Mouse (Mus musculus) embryonic facial prominence, embryonic 10.5 days (tissue): ENCODE data around the gene Cfd. TPM values are rescaled to one million over a fixed set of nuclear protein-coding genes. Genes with fewer than 3 reads are reported as not detected.
A peak's percentile ranks its signal among the peaks of the same experiment; 100 is the strongest.

Experiments
- DNase-seq: peaks from one replicate; pipeline ENCODE4 v3.0.0-alpha.2; 2017; ENCODE audit warnings: low spot score
- H3K27ac ChIP-seq: fragments of 300-500 bp; sonication (generic); replicated peaks from 2 replicates; pipeline ENCODE4 v1.5.1; 2016; ENCODE audit warnings: mild to moderate bottlenecking
- H3K27me3 ChIP-seq: fragments of 300-500 bp; sonication (generic); replicated peaks from 2 replicates; pipeline ENCODE4 v1.6.1; 2016; ENCODE audit warnings: low read depth, mild to moderate bottlenecking; ENCODE audit not compliant: poor library complexity, severe bottlenecking
- H3K36me3 ChIP-seq: fragments of 300-500 bp; sonication (generic); replicated peaks from 2 replicates; pipeline ENCODE4 v1.6.1; 2016; ENCODE audit warnings: mild to moderate bottlenecking, moderate library complexity
- H3K4me1 ChIP-seq: fragments of 300-500 bp; sonication (generic); 2 replicates; pipeline ENCODE4 v1.6.1; 2016
- H3K4me3 ChIP-seq: fragments of 300-500 bp; sonication (generic); 2 replicates; pipeline ENCODE4 v1.5.1; 2016; ENCODE audit warnings: mild to moderate bottlenecking, moderate library complexity
- H3K9me3 ChIP-seq: fragments of 300-500 bp; sonication (generic); 2 replicates; pipeline ENCODE4 v1.6.1; 2016; ENCODE audit warnings: mild to moderate bottlenecking
- WGBS: fragments of 180-500 bp; shearing (Covaris S2); methylation state at CpG from one replicate; pipeline ENCODE4 v1.1.7; 2016; 5-methylcytosine and 5-hydroxymethylcytosine counted together
- polyA plus RNA-seq: library from polyadenylated mRNA; unstranded; fragments of >200 nt; fragmentation: Nextera tagmentation; extraction: Ambion mirVana; gene quantifications from 2 replicates; pipeline ENCODE4 v1.2.1, GENCODE M21; 2016

Cfd gene
- polyA plus RNA-seq, 1 experiment from 2014 or later: not detected

DNA sequence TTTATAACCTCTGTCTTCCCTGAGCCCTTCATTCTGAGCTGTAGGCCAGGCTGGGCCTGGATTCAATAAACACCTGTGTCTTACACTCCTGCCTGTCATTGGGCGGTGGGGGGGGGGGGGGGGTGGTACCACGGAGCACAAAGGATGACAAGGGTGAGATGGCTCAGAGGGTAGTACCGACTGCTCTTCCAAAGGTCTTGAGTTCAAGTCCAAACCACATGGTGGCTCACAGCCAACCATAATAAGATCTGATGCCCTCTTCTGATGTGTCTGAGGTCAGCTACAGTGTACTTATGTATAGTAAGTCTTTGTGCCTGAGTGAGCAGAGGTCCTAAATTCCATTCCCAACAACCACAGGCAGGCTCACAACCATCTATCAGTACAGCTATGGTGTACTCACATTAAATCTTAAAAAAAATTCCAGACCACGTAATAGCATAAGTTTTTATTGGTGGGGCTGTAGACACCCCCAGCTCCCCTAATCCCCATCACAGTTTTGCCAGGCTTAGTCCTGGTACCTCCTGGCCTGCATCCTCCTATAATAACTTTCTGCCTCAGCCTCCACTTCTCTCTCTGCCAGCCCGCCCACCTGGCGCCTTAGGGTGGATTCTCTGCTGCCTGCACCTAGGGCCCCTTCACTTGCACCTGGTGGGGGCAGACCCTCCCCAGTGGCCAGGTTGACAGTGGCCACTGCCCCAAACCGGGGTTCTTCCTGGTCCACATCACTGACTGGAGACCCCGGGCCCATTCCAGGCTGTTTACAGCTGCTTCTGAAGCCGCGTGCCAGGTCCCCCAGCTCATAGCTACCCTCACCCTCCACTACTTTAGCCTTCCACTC is 26.1 kb upstream of the Cfd start:
- peaks cover 95% of the 10 kb centered on the region for H3K36me3 ChIP-seq
- no peaks in the 10 kb centered on the region for H3K27me3 ChIP-seq
- peak overlapping the region; percentile 21; the same call in 1 of the 2 replicates for H3K4me3 ChIP-seq
- no peak overlapping the region for H3K27ac ChIP-seq
- peak; percentile 53 for DNase-seq
- peaks cover 25% of the 10 kb centered on the region; the same call in 1 of the 2 replicates for H3K4me1 ChIP-seq
- WGBS: 59% methylated on average over 10 of the region's 10 CpGs
- no peaks in the 10 kb centered on the region for H3K9me3 ChIP-seq

DNA sequence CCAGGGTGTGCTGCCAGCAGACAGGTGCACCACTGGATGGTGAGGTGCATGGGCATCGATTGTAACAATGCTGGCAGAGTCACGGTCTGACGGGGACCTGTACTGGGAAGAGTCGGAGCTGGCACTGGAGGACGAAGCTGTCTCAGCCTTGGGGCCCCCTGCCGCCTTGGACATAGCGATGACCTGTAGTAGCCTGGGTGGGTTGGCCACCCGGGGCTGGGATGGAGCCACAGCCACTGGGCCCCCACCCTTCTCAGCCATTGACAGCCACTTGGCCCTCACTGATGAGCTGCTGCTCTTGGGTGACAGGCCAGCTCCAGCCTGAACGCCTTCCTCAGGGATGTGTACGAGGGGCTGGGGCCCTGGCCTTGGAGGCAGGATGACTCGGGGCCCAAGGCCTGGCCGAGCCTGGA is 25.5 kb upstream of the Cfd start:
- Histone ChIP-seq H3K4me1 (peaks cover 25% of the 10 kb centered on the region; the same call in 1 of the 2 replicates), H3K9me3 (no peaks in the 10 kb centered on the region), H3K27ac (no peak overlapping the region), H3K36me3 (peaks cover 95% of the 10 kb centered on the region), H3K27me3 (no peaks in the 10 kb centered on the region), H3K4me3 (peak overlapping the region; percentile 25; the same call in 1 of the 2 replicates)
- 71% methylated on average over 12 of the region's 12 CpGs for WGBS
- no peak for DNase-seq

DNA sequence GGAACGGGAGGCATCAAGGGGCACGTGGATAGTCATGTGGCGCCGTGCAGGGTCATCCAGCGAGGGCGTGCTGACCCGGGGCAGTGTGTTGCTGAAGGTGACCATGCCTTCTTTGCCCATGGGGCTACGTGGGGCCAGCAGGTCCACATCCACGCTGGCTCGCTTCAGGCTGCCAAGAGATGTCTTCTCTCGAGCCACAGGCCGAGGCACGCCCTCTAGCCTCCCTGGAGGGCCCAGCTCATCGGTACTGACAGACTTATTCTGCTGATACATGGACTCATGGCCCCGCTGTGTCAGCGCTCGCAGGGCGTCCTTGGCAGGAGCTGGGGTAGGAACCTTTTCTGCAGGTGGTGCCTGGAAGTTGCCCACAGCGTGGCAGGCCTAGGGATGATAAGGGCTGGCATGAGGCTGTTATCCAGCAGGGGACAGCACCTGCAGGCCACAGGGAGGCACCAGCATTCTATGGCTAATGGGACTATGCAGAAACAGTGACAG is 24.8 kb upstream of the Cfd start:
- peak overlapping the region; percentile 25 for H3K4me3 ChIP-seq
- 78% methylated on average over 19 of the region's 19 CpGs for WGBS
- peaks cover 94% of the 10 kb centered on the region for H3K36me3 ChIP-seq
- 0 out of 2 replicates have a peak, but pooled peaks cover 20% of the 10 kb centered on the region for H3K4me1 ChIP-seq
- H3K27me3 ChIP-seq: no peaks in the 10 kb centered on the region
- DNase-seq: no peak
- no peaks in the 10 kb centered on the region for H3K9me3 ChIP-seq
- H3K27ac ChIP-seq: no peak overlapping the region

DNA sequence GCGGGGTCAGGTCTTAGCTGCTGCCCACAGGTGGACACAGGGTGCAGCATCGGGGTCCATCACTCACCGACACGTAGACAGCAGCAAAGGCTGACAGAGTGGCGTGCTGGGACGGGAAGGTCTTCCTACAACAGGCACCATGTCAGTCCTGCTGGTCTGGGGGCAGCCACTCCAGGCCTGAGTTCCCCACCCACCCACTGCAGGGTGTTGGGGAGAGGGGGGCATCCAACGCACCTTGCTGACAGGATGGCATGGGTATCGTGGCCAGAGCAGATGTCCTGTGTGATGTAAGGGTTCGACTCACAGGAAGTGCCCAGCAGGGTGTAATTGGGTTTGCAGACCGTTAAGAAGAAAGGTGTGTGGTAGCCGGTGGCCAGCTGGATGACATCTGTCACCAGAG is 24.1 kb upstream of the Cfd start:
- DNase-seq: no peak
- WGBS: 85% methylated on average over 11 of the region's 11 CpGs
- H3K27me3 ChIP-seq: no peaks in the 10 kb centered on the region
- no peak overlapping the region for H3K27ac ChIP-seq
- peak overlapping the region; percentile 25; the same call in 1 of the 2 replicates for H3K4me3 ChIP-seq
- peaks cover 94% of the 10 kb centered on the region for H3K36me3 ChIP-seq
- 0 out of 2 replicates have a peak, but pooled peaks cover 20% of the 10 kb centered on the region for H3K4me1 ChIP-seq
- no peaks in the 10 kb centered on the region for H3K9me3 ChIP-seq

DNA sequence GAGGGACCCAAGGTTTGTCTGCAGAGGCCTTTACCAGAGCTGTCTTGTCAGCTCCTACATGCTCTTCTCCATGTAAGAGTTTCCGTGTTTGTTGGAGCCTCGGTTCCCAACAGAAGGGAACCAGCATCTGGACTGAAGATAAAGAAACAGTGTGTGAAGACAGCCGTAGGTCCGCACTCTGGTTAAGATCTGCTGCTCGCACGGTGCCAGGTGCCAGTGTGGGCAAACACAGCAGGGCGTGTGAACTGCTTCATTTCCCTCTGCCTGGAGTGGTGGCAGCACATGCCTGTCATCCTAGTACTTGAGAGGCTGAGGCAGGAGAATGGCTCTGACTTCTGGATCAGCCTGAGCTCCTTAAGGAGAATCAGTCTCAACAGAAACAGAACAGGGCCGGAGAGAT is 18.8 kb upstream of the Cfd start:
- no peak for DNase-seq
- H3K4me1 ChIP-seq: peaks cover 41% of the 10 kb centered on the region
- peaks cover 55% of the 10 kb centered on the region for H3K36me3 ChIP-seq
- H3K4me3 ChIP-seq: peak overlapping the region; percentile 91
- no peak overlapping the region for H3K27ac ChIP-seq
- H3K27me3 ChIP-seq: no peaks in the 10 kb centered on the region
- 94% methylated on average over 8 of the region's 8 CpGs for WGBS
- no peaks in the 10 kb centered on the region for H3K9me3 ChIP-seq

DNA sequence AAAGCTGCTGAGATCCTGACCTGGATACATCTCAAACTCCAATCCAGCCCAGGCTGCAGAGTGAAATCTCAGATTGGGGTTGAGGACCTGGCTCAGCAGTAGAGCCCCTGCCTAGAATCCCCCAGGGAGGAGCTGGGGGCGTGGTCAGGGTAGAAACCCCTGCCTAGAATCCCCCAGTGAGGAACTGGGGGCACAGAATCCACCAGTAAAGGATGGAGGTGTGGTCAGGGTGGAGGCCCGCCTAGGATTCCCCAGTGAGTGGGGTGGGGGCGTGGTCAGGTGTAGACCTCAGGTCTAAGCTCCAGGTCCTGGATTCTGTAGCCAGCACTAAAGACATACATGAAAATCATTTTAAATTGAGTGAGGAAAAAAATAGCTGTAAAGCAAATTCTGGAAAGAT is 17.8 kb upstream of the Cfd start:
- Histone ChIP-seq H3K9me3 (no peaks in the 10 kb centered on the region), H3K27ac (peak overlapping the region; percentile 98), H3K4me3 (peak overlapping the region; percentile 91), H3K36me3 (peaks cover 46% of the 10 kb centered on the region), H3K27me3 (no peaks in the 10 kb centered on the region), H3K4me1 (peaks cover 46% of the 10 kb centered on the region)
- WGBS: 46% methylated on average over 3 of the region's 3 CpGs
- peak; percentile 43 for DNase-seq

DNA sequence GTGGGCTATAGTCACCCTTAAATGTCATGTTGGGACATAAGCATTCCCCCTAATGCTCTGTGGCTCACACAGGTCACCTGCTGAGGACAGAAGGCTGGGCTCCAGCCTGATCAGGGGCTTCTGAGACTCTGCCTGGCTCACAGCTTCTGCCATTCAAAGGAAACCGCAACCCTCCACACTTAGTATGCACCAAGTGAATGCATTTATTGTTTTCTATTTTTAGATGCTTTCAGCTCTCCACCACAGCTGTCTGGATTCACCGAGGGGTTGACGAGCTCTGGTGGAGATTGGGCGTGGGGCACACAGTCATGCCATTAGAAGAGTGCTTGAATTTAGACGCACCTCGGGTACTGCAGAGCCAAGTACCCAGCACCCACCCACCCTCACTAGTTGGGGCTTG is 17.3 kb upstream of the Cfd start:
- Histone ChIP-seq H3K4me3 (peak overlapping the region; percentile 91), H3K36me3 (peaks cover 44% of the 10 kb centered on the region), H3K9me3 (no peaks in the 10 kb centered on the region), H3K27me3 (0 out of 2 replicates have a peak, but pooled peaks cover under 1% of the 10 kb centered on the region), H3K4me1 (peaks cover 48% of the 10 kb centered on the region), H3K27ac (peak overlapping the region; percentile 98)
- no peak for DNase-seq
- WGBS: 15% methylated on average over 6 of the region's 6 CpGs

DNA sequence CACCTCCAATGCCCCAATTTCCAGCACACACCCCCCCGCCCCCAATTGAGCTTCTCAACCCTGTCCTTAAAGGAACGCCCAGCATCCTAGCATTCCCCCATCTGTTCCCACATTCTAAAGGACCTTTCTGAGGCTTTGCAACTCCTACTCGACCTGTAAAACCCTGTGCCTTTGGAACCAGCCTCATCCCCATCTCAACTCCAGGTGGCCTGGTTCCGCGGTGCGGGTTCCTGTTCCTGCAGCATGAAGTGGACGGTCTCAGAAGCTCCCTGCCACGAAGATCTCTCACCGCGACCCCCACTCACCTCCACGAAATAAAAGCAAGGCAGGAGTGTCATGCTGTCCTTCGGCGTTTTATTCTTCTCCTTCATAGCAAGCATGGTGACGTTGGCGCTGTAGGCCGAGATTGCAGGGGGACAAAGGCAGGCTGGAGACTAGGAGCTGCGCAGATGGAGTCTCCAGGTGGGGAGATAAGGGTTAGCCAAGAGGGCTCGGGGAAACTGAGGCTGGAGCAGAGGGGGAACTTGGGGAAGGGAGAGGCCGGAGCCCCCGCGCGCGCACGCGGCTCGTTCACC is 16.9 kb upstream of the Cfd start:
- Histone ChIP-seq H3K4me3 (peak overlapping the region; percentile 91), H3K9me3 (no peaks in the 10 kb centered on the region), H3K36me3 (peaks cover 40% of the 10 kb centered on the region), H3K27ac (peak overlapping the region; percentile 98), H3K27me3 (0 out of 2 replicates have a peak, but pooled peaks cover 4% of the 10 kb centered on the region), H3K4me1 (peaks cover 48% of the 10 kb centered on the region)
- DNase-seq: no peak
- 2% methylated on average over 26 of the region's 26 CpGs for WGBS

DNA sequence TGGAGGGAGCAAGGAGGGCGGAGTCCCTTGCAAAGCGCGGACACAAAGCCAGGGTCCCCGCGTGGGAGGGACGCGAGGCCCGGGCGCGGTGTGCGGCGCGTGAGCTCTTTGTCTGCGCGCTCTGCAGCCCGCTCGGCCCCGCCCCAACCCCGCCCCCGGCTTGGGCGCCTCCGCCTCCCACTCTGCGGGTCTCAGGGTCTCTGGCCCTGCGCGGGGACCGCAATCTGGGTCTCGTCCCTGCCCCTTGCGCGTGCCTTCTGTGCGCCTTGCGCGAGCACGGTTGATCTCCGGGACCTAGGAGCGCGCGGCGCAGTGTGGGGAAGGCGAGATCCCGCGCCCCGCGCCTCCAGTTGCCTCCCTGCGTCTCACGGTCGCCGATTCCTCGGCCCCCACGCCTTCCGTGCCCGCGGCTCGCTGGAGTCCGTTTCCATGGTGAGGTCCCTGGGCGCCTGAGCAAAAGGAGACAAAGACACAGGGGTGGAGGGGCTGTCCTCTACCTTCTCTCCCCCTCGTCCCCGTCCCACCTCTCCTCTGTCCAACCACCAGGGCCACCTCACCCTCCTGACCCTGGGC is 16.3 kb upstream of the Cfd start, which contains the start of the genes Prtn3 and Plppr3:
Prtn3 (plus strand) TSS at position 187 of the 573 bp plus-strand sequence.
Plppr3 (minus strand) TSS at position 345 of the 573 bp plus-strand sequence.
- peaks cover 34% of the 10 kb centered on the region for H3K36me3 ChIP-seq
- under 1% methylated on average over 57 of the region's 57 CpGs for WGBS
- peaks cover 5% of the 10 kb centered on the region; the same call in 1 of the 2 replicates for H3K27me3 ChIP-seq
- peaks cover 50% of the 10 kb centered on the region for H3K4me1 ChIP-seq
- peak within 1 kb of the TSS; percentile 98 for H3K27ac ChIP-seq
- peak within 1 kb of the TSS; percentile 91 for H3K4me3 ChIP-seq
- DNase-seq: peak; percentile 89
- no peaks in the 10 kb centered on the region for H3K9me3 ChIP-seq

DNA sequence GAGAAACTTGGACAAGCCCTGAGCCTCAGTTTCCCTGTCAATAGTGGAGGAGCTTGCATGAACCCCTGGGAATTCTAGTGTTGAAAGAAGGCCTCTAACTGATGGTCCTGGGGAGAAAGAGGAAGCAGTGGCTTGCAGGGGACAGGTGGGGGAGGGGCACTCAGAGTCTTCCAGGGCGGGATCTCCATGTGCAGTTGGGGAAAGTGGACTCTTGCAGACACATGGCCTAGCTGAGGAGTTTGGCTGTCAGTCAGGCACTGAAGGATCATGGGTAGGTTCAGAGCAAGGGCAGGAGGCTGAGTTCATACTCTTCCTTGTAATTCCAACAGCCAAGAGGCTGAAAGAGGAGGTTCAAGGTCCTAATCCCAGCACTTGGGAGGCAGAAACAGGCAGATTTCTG is 13.5 kb upstream of the Cfd start:
- H3K36me3 ChIP-seq: peaks cover 8% of the 10 kb centered on the region
- H3K9me3 ChIP-seq: no peaks in the 10 kb centered on the region
- peaks cover 33% of the 10 kb centered on the region for H3K27me3 ChIP-seq
- H3K4me3 ChIP-seq: no peak overlapping the region
- no peak for DNase-seq
- H3K4me1 ChIP-seq: peaks cover 69% of the 10 kb centered on the region
- no peak overlapping the region for H3K27ac ChIP-seq
- WGBS: 45% methylated on average over 1 of the region's 1 CpGs

DNA sequence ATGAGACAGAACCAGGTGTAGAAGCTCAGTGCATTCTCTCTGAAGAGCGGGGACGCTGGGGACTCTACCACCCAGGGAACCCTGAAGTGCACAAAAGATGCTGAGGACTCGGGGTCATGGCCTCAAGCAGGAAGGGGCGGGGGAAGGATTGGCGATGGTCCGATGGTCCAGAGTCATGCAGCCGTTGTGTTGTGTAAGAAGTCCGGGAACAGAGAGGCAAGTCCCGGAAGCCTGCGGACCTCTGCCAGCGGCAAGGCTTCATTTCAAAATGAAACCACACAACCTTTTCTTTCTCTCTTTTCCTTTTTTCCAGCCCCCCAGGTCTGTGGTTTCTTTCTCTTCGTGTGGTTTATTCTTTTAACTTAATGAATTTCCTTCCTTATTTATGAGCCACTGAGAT is 12.9 kb upstream of the Cfd start:
- Histone ChIP-seq H3K4me1 (peaks cover 69% of the 10 kb centered on the region), H3K27me3 (peaks cover 39% of the 10 kb centered on the region), H3K27ac (no peak overlapping the region), H3K9me3 (no peaks in the 10 kb centered on the region), H3K36me3 (peaks cover 2% of the 10 kb centered on the region; the same call in 1 of the 2 replicates), H3K4me3 (no peak overlapping the region)
- DNase-seq: no peak
- WGBS: 55% methylated on average over 12 of the region's 12 CpGs

DNA sequence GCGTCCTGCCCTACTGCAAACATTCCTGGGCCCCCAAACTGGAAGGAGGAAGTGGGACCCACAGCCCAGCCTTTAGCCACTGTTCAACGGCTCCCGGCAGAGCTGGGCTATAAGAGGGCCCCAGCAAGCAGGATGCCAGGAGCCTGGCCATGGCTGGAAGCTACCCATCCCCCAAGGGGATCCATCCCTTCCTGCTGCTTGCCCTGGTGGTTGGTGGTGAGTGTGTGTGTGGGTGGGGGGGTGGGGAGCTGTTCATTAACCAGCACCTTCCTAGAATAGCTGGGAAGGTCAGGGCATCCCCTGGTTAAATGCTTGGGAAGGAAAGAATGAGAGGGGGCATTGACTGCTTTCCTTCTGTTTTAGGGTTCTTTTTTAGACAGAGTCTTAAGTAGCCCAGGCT is 11.1 kb upstream of the Cfd start:
- H3K27ac ChIP-seq: no peak overlapping the region
- H3K4me3 ChIP-seq: no peak overlapping the region
- 51% methylated on average over 3 of the region's 3 CpGs for WGBS
- DNase-seq: no peak
- no peaks in the 10 kb centered on the region for H3K36me3 ChIP-seq
- H3K4me1 ChIP-seq: peaks cover 62% of the 10 kb centered on the region
- no peaks in the 10 kb centered on the region for H3K9me3 ChIP-seq
- peaks cover 57% of the 10 kb centered on the region for H3K27me3 ChIP-seq
